Mouse (Mus musculus) intestine, embryonic 14.5 days (tissue): ENCODE data around the gene Gm2696. TPM values are rescaled to one million over a fixed set of nuclear protein-coding genes. Genes with fewer than 3 reads are reported as not detected.
"Not testable (repeated sequence)": the region's sequence is repeated elsewhere in the genome, so short reads cannot be mapped to it uniquely, and the experiment has no call there.

Experiments used
- ATAC-seq: fragments of 200-750 bp; cut with Nextera tagmentation; replicated peaks from 2 replicates; pipeline ENCODE4 v1.8.0; 2017; ENCODE audit warnings: low read depth, moderate number of reproducible peaks, moderate TSS enrichment, moderate library complexity; ENCODE audit not compliant: low FRiP score, low TSS enrichment
- DNase-seq: peaks from one replicate; pipeline ENCODE4 v3.0.0-alpha.2; 2018; ENCODE audit warnings: low spot score
- H3K27ac ChIP-seq: fragments of 300-500 bp; sonication (generic); 2 replicates; pipeline ENCODE4 v1.5.1; 2014; ENCODE audit warnings: low read depth, mild to moderate bottlenecking, control low read depth
- H3K27me3 ChIP-seq: fragments of 300-500 bp; sonication (generic); replicated peaks from 2 replicates; pipeline ENCODE4 v1.6.1; 2014; ENCODE audit warnings: low read length, control low read depth; ENCODE audit not compliant: control insufficient read depth, insufficient read depth
- H3K36me3 ChIP-seq: fragments of 300-500 bp; sonication (generic); 2 replicates; pipeline ENCODE4 v1.6.1; 2014; ENCODE audit warnings: low read length, control low read depth; ENCODE audit not compliant: control insufficient read depth, insufficient read depth
- H3K4me1 ChIP-seq: fragments of 300-500 bp; sonication (generic); replicated peaks from 2 replicates; pipeline ENCODE4 v1.6.1; 2014; ENCODE audit warnings: low read length, control low read depth, mixed read lengths; ENCODE audit not compliant: control insufficient read depth, insufficient read depth
- H3K4me2 ChIP-seq: fragments of 300-500 bp; sonication (generic); 2 replicates; pipeline ENCODE4 v1.6.1; 2014; ENCODE audit warnings: low read length
- H3K4me3 ChIP-seq: fragments of 300-500 bp; sonication (generic); 2 replicates; pipeline ENCODE4 v1.5.1; 2014; ENCODE audit warnings: low read depth, low read length, control low read depth, mixed read lengths
- H3K9ac ChIP-seq: fragments of 300-500 bp; sonication (generic); 2 replicates; pipeline ENCODE4 v1.6.1; 2014; ENCODE audit warnings: mild to moderate bottlenecking, low read length
- H3K9me3 ChIP-seq: fragments of 300-500 bp; sonication (generic); 2 replicates; pipeline ENCODE4 v1.6.1; 2016; ENCODE audit warnings: low read length, control low read depth; ENCODE audit not compliant: control insufficient read depth
- WGBS: fragments of 180-500 bp; shearing (Covaris S2); extraction: QIAGEN DNeasy Blood & Tissue Kit; methylation state at CpG from one replicate; pipeline ENCODE4 v1.1.7; 2014; 5-methylcytosine and 5-hydroxymethylcytosine counted together
- polyA plus RNA-seq: library from polyadenylated mRNA; unstranded; fragments of >200 nt; fragmentation: Nextera tagmentation; extraction: Ambion mirVana; gene quantifications from 2 replicates; pipeline ENCODE4 v1.2.1, GENCODE M21; 2014

The Gm2696 gene
- not detected in 2 replicates for polyA plus RNA-seq

GRCm38 (mm10) chr10:77814382-77814781 is at the start of gene Gm2696:
Gene Gm2696 (plus strand): TSS chr10:77814682.
- Histone ChIP-seq H3K4me3 (no peak within 1 kb of the TSS), H3K4me2 (no peak within 1 kb of the TSS), H3K9ac (no peak within 1 kb of the TSS), H3K36me3 (no peaks in the 10 kb centered on the region), H3K4me1 (no peaks in the 10 kb centered on the region), H3K9me3 (0 out of 2 replicates have a peak, but pooled peaks cover 6% of the 10 kb centered on the region), H3K27ac (no peak within 1 kb of the TSS), H3K27me3 (no peaks in the 10 kb centered on the region)
- WGBS: 44% methylated on average over 4 of the region's 4 CpGs
- DNase-seq (no peak), ATAC-seq (no peak)

- H3K4me1 ChIP-seq: no peaks in the 10 kb centered on the region
- 81% methylated on average over 1 of the region's 1 CpGs for WGBS
- ATAC-seq: no peak
These were observed 44.8 kb upstream of the Gm2696 start for GRCm38 (mm10) chr10:77769727-77770126.

DNA sequence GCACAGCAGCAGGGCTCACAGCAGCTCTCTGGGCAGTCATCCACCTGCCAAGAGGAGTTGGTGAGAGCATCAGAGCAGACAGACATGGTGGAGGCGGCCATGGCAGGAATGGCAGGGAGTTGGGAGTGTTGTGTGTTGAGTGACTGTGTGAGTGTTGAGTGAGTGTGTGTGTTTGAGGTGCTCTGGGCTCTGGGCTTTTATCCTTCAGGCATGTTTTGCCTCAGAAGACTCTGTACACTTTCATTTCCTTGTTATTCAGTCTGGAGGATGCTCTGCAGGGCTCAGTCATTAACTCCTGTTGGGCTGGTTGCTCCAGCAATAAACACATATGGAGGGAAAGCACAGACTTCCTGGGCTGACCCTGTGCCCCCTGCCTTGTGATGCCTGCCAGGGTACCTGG is 43.3 kb upstream of the Gm2696 start, which contains the start of gene Gm3238:
Gene Gm3238, minus strand, starts transcription at position 101 of the 400 bp plus-strand sequence.
- 75% methylated on average over 1 of the region's 1 CpGs for WGBS
- not testable (repeated sequence) for H3K4me1 ChIP-seq, DNase-seq, H3K9ac ChIP-seq, H3K4me2 ChIP-seq, ATAC-seq, H3K9me3 ChIP-seq, H3K27ac ChIP-seq, H3K27me3 ChIP-seq, H3K36me3 ChIP-seq, H3K4me3 ChIP-seq

More at GRCm38 (mm10) chr10:77769727-77770126, 44.8 kb upstream of the Gm2696 start:
- no peak for DNase-seq
- no peak overlapping the region for H3K27ac ChIP-seq
- no peak overlapping the region for H3K9ac ChIP-seq
- H3K4me3 ChIP-seq: no peak overlapping the region
- no peak overlapping the region for H3K4me2 ChIP-seq
- H3K36me3 ChIP-seq: no peaks in the 10 kb centered on the region
- H3K9me3 ChIP-seq: no peaks in the 10 kb centered on the region
- no peaks in the 10 kb centered on the region for H3K27me3 ChIP-seq

- not testable (repeated sequence) for H3K9me3 ChIP-seq, H3K4me3 ChIP-seq, H3K36me3 ChIP-seq, ATAC-seq, H3K9ac ChIP-seq, H3K27ac ChIP-seq, H3K4me2 ChIP-seq, H3K27me3 ChIP-seq, H3K4me1 ChIP-seq, DNase-seq
- WGBS: 90% methylated on average over 1 of the region's 3 CpGs
These were observed 42.3 kb upstream of the Gm2696 start for GRCm38 (mm10) chr10:77772142-77772541.

GRCm38 (mm10) chr10:77776844-77777243 is 37.6 kb upstream of the Gm2696 start, which contains the start of gene Gm7138:
Gene Gm7138 (minus strand): TSS chr10:77776944.
- H3K4me2 ChIP-seq, H3K27me3 ChIP-seq, ATAC-seq, H3K4me3 ChIP-seq, DNase-seq, H3K9ac ChIP-seq, H3K9me3 ChIP-seq, H3K36me3 ChIP-seq, H3K27ac ChIP-seq, H3K4me1 ChIP-seq: not testable (repeated sequence)
- 58% methylated on average over 1 of the region's 1 CpGs for WGBS

- H3K4me3 ChIP-seq, H3K27me3 ChIP-seq, H3K36me3 ChIP-seq, H3K27ac ChIP-seq, DNase-seq, ATAC-seq, H3K9me3 ChIP-seq, H3K4me2 ChIP-seq, H3K9ac ChIP-seq, H3K4me1 ChIP-seq: not testable (repeated sequence)
- no CpG with 5 or more reads among the region's 1 CpGs for WGBS
These were observed 32.0 kb upstream of the Gm2696 start, which contains the start of gene Gm3250 for GRCm38 (mm10) chr10:77782442-77782841. Gene Gm3250 (minus strand): TSS chr10:77782542.

- WGBS: 95% methylated on average over 1 of the region's 3 CpGs
- H3K4me2 ChIP-seq, H3K27ac ChIP-seq, H3K9ac ChIP-seq, H3K9me3 ChIP-seq, DNase-seq, ATAC-seq, H3K27me3 ChIP-seq, H3K36me3 ChIP-seq, H3K4me1 ChIP-seq, H3K4me3 ChIP-seq: not testable (repeated sequence)
These were observed 31.1 kb upstream of the Gm2696 start for GRCm38 (mm10) chr10:77783396-77783795.

GRCm38 (mm10) chr10:77787876-77788275 is 26.6 kb upstream of the Gm2696 start, which contains the start of gene Gm7137:
Gene Gm7137 (minus strand): TSS chr10:77788200.
- H3K36me3 ChIP-seq, H3K27me3 ChIP-seq, H3K27ac ChIP-seq, H3K4me1 ChIP-seq, ATAC-seq, DNase-seq, H3K9ac ChIP-seq, H3K4me2 ChIP-seq, H3K9me3 ChIP-seq, H3K4me3 ChIP-seq: not testable (repeated sequence)
- no CpG with 5 or more reads among the region's 1 CpGs for WGBS

DNA sequence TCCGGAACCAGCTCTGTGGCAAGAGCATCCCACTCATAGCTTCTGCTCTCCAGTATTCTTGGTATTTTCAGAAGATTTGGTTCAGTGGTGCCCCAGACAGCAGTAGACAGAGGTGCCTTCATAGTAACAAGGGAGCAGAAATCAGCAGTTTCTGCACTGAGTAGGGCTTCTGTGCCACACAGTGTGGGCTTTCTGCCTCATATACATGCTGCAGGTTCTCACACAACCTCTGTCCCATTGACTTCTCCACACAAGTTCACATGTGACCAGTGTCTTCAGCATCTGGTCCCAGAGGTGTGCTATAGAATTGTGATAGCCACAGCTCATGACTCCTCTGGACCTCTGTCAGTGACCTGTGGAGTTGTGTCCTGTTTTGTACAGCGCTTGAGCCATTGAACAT is 25.9 kb upstream of the Gm2696 start:
- Histone ChIP-seq H3K4me2 (no peak overlapping the region), H3K27ac (no peak overlapping the region), H3K27me3 (no peaks in the 10 kb centered on the region), H3K9ac (no peak overlapping the region), H3K4me3 (no peak overlapping the region), H3K4me1 (no peaks in the 10 kb centered on the region), H3K9me3 (no peaks in the 10 kb centered on the region), H3K36me3 (no peaks in the 10 kb centered on the region)
- no peak for DNase-seq
- 81% methylated on average over 2 of the region's 2 CpGs for WGBS
- no peak for ATAC-seq
